Mouse (Mus musculus) R1 (cell line): ENCODE measurements around the gene Hist1h2ad.

ENCODE experiments used
- DNase-seq: peaks from one replicate; pipeline ENCODE4 v3.0.0-alpha.2; 2018; ENCODE audit warnings: low read depth, low spot score

Gene Hist1h2ad

DNA sequence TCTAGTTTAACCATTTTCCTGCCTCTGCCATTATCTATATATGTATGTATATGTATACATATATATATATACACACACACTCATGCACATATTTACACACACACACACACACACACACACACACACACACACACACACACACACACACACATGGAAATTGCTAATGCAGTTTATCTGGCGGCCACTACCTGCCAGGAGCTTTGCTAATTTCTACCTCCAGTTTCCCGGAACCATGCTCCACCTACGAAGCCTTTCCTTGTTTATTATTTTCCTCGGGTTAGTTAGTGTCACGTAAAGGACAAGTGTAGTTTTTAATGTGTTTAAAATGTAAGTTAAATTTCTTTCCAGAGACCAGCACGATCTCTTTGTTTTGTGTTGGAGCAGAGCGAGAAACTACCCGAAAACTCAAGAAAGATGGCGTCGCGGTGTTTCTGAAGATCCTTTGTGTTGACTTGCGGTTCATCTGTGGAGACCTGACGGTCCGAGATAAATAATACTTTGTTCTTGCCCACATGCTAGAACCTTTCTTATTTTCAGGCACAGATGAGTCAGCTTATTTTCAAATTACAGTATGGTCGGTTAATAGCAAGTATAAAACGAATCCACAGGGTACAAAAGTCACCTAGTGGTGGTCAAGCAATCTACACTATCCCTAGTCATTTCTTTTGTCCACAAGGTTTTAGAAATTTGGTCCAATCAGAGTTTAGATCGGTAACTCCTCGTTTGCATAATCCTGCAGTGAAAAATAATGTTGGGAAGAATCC is 11.3 kb upstream of the Hist1h2ad start:
- peak; percentile 93 for DNase-seq

DNA sequence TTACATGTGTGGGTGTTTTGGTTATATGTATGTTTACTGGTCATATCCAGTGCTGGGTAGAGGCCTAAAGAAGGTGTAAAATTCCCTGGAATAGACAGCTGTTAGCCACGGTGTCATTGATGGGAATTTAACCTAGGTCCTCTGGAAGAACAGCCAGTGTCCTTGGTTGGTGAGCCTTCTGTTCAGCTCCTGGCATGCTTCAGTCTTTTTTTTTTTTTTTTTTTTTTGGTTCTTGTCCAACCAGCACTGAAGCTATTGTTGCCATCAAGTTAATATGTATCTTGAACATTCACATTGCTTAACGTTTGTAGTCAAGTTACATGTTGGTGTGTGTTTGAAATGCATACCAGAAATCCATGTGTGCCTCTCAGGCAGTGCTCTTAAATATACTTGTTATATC is 9.7 kb upstream of the Hist1h2ad start:
- DNase-seq: no peak

DNA sequence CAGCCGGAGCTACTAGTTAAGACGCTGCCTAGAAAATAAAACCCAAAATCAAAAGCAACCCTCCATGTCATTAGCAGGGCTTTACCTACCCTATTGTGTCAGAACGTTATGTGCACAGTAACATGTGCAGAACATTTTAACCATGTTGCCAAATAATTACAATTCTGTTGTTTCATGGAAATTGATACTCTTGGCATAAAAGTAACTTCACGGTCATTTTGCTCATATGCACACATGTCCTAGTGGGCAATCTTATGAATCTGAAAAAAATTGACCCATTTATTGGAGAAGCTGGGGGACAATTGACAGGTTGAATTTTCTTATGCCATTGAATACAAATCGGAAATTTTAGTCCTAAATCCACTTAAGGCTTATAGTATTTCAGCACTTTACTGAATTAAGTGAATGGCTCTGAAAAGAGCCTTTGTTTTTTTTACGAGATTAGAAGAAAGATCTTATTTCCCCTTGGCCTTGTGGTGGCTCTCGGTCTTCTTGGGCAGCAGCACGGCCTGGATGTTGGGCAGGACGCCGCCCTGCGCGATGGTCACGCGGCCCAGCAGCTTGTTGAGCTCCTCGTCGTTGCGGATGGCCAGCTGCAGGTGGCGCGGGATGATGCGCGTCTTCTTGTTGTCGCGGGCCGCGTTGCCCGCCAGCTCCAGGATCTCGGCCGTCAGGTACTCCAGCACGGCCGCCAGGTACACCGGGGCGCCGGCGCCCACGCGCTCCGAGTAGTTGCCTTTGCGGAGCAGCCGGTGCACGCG is 3.7 kb upstream of the Hist1h2ad start:
- peak; percentile 62 for DNase-seq

DNA sequence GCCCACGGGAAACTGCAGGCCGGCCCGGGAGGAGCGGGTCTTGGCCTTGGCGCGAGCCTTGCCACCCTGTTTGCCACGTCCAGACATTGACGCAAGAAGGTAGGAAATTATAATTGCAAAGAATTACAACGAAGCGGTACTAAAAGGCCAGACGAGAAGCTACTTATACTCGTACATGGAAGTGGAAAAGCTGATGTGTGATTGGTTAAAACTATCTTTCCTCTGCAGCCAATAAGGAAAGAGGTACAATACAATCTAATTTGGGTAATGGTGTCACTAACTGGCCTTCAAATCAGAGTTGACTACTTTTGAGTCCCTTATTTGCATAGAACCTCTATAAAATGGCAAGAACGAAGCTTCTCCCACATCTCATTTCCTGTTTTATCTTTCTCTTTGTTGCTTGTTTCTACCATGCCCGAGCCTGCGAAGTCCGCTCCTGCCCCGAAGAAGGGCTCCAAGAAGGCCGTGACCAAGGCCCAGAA is 3.1 kb upstream of the Hist1h2ad start, which contains the start of the genes Hist1h2ae and Hist1h2bg:
Hist1h2ae (minus strand) TSS at position 199 of the 482 bp plus-strand sequence.
Hist1h2bg (plus strand) TSS at position 375 of the 482 bp plus-strand sequence.
- peak; percentile 99 for DNase-seq

DNA sequence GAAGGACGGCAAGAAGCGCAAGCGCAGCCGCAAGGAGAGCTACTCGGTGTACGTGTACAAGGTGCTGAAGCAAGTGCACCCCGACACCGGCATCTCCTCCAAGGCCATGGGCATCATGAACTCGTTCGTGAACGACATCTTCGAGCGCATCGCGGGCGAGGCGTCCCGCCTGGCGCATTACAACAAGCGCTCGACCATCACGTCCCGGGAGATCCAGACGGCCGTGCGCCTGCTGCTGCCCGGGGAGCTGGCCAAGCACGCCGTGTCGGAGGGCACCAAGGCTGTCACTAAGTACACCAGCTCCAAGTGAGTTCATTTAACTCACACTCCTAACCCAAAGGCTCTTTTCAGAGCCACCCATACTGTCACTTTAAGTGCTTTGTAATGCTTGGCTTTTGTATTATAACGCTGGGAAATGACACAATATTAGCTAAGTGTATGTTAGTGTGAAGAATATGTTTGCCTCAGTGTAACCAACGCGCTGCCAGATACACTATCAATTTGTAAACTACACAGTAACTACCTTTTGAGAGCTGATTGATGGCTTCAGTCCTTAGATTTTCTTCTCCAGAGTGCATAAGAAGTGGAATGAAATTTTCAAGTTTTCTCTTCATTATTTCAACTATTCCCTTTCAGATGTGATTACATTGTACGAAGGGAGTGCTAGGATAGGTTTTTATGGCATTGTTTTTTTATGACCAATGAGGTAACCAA is 2.5 kb upstream of the Hist1h2ad start:
- peak; percentile 75 for DNase-seq

DNA sequence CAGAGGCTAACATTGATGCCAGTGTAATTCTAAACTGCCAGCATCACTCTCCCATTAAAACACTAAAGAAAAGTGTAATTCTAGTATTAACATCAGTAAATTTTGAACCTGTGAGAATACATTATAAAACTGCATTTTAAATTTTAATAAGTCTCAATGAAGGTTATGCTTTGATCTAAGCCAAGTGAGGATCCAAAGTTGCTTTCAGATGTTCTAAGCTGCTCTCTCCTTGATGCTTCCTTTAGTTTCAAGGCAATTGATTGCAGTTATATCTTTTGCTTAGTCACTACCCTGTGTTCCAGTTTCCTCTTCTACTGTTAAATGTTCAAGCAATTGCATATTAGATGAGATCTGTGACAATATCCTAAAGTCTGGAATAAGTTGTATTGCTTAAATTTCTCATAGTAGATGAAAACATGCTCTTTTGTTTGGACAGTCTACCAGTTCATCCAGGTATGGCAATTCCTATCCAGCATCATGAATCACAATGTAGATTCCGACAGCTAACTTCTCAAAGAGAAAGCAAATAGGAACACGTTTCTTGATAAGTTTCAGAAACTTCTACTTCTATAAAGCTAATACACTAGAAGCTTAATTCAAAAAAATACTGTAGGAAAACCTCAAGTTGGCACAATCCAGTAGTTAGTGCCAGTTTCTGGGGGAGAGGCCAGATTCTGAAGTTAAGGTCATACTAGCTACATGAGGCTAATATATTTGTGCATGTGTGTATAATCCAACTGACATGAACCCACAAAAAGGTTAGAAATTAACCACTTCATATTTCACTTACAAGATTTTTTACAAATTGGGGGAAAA is 1.8 kb upstream of the Hist1h2ad start:
- peak; percentile 57 for DNase-seq

DNA sequence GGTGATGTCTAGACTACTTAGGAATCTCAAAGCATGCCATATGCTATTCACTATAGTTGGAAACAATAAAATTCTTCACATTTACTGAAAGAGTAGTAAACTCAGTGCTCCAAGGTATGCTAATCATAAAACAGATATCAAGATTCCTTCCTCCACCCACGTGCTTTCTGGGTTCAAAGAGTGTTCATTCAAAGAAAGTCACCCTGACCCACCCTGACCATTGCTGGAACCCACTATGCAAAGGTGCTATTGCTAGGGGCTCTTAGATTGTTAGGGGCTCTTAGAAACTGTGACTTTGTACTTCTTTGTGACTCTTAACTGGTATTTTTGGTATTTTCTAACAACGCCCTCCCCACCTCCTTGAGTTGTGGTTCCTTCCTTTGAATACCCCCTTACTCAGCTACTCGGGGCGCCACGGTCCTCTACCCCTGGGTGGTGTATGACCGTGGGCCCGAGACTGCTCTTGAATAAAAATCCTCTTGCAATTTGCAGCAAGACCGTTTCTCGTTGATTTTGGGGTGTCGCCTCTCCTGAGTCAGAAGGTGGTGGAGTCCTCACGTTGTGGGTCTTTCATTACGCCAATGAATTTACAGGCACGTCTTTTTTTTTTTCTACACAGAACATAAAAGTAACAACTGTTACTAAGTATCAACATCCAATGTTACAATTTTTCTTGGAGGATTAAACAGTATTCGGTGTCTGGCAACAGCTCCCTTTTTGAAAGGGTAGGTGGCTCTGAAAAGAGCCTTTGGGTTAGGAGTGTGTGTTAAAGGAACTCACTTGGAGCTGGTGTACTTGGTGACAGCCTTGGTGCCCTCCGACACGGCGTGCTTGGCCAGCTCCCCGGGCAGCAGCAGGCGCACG is 915 bp upstream of the Hist1h2ad start:
- DNase-seq: peak; percentile 51

DNA sequence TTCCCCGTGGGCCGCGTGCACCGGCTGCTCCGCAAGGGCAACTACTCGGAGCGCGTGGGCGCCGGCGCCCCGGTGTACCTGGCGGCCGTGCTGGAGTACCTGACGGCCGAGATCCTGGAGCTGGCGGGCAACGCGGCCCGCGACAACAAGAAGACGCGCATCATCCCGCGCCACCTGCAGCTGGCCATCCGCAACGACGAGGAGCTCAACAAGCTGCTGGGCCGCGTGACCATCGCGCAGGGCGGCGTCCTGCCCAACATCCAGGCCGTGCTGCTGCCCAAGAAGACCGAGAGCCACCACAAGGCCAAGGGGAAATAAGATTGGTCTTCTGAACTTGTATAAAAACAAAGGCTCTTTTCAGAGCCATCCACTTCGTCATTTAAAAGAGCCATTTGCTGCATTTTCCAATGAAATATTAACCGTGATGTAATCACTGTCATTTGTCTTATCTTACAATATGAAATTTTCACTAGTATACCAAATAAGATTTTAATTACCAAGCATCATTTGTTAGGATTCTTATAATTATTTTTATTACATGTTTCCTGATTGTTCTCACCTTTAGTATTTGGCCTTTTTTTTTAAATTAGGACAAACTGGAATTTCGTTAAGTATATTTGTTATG is 477 bp downstream of the Hist1h2ad start:
- DNase-seq: peak; percentile 62

DNA sequence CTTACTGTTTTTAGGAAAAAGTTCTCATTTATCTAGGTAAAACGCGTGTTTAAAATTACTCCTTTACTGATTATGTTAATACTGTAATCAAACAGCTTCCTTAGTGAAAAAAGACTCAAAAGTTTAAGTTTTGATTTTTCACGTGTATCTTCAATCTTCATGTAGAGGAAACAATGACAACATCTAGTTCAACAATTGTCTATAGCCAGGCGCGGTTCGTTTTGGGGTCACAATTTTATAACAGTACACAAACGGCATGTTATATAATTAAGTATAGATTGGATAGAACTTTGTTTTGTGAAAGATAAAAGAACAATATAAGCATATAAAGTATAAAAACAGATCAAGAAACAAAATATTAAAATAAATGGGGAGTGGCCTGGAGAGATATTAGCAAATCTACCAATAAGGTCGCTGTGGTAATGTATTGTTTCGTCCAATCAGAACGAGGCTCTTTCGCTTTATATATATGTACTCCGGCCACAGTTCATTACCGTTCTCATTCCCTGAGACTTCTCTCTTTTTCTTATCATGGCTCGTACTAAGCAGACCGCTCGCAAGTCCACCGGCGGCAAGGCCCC is 1.2 kb downstream of the Hist1h2ad start, which contains the start of gene Hist1h3d:
Hist1h3d (plus strand) TSS at position 493 of the 581 bp plus-strand sequence.
- DNase-seq: peak; percentile 91

DNA sequence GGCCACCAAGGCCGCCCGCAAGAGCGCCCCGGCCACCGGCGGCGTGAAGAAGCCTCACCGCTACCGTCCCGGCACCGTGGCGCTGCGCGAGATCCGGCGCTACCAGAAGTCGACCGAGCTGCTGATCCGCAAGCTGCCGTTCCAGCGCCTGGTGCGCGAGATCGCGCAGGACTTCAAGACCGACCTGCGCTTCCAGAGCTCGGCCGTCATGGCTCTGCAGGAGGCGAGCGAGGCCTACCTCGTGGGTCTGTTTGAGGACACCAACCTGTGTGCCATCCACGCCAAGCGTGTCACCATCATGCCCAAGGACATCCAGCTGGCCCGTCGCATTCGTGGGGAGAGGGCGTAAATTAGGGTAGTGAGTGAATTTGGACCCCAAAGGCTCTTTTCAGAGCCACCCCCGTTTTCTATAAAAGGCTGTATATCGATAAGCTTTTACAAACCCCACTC is 1.7 kb downstream of the Hist1h2ad start:
- DNase-seq: peak; percentile 42

DNA sequence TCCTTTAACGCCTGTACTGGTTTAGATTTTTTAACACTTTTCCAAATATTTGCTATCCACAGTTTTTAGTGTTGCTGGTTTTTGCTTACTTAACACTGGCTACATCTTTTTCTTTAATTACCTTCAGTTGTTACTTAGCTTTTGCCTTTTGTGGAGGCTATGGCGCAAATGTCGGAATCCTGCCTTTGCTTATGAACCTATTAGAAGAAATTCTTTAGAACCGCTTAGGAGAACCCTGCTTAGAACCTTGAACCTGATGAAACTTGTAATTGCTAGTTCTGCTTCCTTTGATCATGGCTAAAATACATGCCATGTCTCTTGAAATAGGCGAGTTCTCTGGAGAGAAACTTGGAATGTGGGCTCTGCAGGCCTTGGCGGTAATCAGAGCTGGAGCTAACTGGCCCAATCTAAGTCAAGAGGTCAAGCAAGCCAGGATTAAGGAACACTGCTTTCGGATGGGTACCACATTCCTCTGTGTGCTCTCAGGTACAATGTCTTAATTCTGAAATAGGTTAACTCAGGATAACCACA is 2.2 kb downstream of the Hist1h2ad start:
- peak; percentile 81 for DNase-seq

DNA sequence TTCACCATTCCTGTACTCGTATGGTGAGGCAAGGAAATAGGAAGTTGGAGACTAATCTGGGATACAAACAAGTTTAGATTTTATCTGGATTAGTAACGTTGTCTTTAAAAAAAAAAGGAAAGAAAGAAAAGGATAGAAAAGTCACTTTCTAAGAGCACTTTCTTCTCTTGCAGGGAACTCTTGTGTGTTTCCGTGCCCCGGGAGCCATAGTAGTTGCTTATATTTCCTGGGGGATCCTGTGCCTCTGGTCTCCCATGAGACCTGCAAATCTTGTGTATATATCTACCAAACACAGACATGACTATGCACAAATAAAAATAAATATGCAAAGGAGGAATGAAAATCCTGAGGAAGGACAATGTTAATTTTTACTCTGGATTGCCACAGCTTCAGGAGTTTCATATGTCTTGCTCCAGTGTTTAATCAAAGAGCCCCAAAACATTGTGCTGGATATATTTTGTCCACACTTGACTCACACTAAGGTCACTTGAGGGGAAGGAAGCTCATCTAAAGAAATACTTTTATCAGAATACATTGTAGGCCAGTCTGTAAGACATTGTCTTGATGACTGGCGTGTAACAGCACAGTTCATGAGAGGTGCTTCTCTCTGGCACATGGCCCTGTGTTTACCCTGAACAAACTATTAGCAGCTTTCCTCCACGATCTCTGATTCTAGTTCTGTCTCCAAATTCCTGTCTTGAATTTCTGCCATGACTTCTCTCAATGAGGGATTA is 2.9 kb downstream of the Hist1h2ad start:
- no peak for DNase-seq

DNA sequence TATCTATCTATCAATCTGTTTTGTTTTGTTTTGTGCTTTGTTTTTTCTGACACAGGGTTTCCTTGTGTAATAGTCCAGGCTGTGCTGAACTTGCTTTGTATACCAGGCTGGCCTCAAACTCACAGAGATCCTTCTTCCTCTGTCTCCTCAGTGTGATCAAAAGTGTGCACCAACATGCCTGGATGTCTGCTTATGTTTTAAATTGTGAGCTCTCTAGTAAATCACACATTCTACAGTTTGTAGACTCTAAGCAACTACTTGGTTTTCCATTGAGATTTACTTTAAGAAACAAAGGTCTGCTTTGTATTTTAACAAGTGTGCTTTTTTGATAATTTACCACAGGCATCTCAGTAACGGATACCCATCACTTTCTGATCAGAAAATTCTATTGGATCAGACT is 3.7 kb downstream of the Hist1h2ad start:
- no peak for DNase-seq

DNA sequence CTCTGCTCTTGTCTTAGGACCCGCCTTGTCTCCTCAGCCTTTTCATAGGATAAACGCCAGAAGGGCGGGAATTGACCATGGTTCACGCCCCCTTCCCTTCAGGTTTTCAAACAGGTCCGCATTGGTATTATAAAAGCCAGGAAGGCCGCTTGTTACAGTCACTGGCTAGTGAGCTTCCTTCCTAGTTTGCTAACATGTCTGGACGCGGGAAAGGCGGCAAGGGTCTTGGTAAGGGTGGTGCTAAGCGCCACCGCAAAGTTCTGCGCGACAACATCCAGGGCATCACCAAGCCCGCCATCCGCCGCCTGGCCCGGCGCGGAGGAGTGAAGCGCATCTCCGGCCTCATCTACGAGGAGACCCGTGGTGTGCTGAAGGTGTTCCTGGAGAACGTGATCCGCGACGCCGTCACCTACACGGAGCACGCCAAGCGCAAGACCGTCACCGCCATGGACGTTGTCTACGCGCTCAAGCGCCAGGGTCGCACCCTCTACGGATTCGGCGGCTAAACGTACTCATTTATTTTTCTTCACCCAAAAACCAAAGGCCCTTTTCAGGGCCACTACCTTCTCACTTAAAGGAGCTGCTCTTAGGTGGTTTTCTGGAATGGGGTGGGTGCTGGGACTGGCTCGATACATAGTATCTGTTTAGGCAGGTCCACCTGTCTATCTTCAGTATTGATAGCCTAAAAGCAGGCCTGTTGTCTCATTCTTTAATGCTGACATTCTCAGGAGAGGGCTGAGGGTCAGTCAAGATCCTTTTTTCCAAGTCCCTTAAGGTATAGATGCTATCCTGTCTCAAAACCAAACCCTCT is 7.4 kb downstream of the Hist1h2ad start, which contains the start of gene Hist1h4d:
Hist1h4d (plus strand) TSS at position 191 of the 811 bp plus-strand sequence.
- peak; percentile 98 for DNase-seq

DNA sequence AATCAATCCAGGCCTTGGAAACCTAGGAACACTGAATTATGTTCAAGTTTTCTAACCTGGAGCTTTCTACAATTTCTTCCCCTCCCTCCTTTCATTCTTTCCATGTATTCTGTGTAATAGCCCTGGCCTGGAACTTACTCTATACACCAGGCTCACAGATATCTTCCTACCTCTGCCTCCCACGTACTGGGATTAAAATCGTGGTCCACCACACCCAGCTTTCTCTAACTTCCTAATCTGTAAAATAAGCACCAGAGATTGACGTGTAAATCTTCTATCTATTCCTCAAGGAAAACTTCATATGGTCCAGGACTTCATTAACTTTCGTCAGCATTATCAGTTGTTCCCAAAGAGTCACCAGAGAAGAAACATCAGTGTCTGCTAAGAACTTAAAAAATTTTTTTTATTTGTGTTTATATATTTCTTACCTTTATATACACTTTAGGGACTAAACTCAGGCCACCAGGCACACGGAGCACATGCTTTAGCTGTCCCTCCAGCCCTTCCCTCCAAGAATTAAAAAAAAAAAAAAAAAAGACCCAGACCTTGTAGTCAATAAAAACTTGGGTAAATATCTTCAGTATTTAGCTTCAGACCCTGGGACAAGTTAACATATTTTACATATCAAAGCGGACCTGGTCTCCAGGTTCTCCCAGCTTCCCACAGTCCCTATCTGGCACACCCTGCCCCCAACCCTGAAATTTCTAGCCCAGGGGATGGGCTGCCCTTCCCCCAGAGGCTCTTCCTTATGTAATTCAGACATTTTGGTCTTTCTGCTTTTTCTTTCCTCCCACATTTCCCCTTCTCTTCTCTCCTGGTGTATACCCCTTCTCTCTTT is 8.3 kb downstream of the Hist1h2ad start:
- DNase-seq: peak; percentile 90

DNA sequence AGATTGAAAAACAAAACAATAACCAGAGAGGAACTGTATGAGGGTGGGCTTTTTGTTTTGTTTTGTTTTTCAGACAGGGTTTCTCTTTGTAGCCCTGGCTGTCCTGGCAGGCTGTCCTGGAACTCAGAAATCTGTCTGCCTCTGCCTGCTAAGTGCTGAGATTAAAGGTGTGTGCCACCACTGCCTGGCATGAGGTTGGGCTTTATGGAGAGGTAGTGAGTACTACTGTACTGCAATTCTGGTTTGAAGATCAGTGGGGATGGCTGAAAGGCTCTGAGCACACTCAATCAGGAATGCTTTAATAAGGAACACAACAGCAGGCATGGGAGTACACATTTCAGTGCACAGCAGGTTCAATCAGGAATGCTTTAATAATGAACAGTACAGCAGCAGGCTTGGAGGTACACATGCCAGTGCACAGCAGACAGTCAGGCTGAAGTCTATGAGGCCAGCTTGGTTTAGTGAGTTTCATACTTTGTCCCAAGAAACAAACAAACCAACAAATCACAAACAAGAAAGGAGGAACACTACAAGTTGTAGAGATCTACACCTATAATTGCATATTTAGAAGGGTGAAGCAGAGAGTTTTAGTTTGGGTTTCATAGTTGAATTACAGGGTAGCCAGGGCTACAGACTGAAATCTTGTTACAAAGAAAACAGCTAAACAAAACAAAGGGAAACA is 9.3 kb downstream of the Hist1h2ad start:
- DNase-seq: no peak
